Mouse (Mus musculus): ENCODE measurements around the gene Fbxo36. TPM values are rescaled to one million over a fixed set of nuclear protein-coding genes. Genes with fewer than 3 reads are reported as not detected.

The Fbxo36 gene
- polyA plus RNA-seq, 1 experiment from 2014 or later = 4.1 TPM

DNA sequence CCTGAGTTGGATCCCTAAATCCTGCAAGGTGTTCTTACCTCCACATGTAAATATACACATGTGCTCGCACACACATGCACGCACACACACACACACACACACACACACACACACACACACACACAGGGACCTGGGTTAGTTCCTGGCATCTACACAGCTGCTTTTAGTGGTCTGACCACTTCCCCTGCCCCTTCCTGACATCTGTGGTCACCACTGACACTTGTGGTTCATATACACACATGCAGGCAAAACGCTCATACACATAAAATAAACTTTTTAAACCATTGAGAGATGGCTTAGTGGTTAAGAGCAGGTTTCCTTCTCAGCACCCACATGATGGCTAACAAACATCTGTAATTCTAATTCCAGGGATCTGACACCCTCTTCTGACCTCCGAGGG is 75.4 kb downstream of the Fbxo36 start:
- in situ Hi-C loops (cut with MboI; ENCODE audit: low pct_unique_long_range_greater_than_20kb) = no loop called here
- no peak for TF ChIP-seq CTCF (IDR thresholded peaks at IDR 0.05)

DNA sequence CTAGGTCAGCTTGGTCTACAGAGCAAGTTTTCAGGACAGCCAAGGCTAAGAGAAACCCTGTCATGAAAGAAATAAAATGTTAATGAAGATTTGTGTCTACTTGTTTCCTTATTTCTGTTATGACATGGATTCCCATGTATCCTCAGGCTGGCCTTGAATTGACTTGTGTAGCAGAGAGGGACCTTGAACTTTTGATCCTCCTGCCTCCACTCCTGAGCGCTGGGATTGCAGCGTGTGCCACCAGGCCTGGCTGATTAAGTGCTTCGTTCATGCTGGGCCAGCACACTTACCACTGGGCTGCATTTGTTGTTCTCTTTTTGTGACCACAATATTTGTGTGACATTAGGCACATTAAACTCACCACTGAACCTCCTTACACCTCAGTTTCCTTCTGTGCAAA is 79.2 kb downstream of the Fbxo36 start:
- ATAC-seq = no peak
- no peak for TF ChIP-seq CTCF (IDR thresholded peaks at IDR 0.05)
- in situ Hi-C loops (cut with MboI; ENCODE audit: low pct_unique_long_range_greater_than_20kb) = no loop called here
- ChIA-PET CTCF (no interaction called here), POLR2A (no interaction called here)
- no peak for DNase-seq (ENCODE audit: low read depth, low spot score)
- H3K27me3 ChIP-seq = no peaks in the 10 kb centered on the region

More for the DNA sequence above, 75.4 kb downstream of the Fbxo36 start:
- H3K27me3 ChIP-seq = no peaks in the 10 kb centered on the region
- ATAC-seq = no peak
- POLR2A ChIA-PET = no interaction called here
- no peak for DNase-seq (ENCODE audit: low read depth, low spot score)
- CTCF ChIA-PET = no interaction called here

DNA sequence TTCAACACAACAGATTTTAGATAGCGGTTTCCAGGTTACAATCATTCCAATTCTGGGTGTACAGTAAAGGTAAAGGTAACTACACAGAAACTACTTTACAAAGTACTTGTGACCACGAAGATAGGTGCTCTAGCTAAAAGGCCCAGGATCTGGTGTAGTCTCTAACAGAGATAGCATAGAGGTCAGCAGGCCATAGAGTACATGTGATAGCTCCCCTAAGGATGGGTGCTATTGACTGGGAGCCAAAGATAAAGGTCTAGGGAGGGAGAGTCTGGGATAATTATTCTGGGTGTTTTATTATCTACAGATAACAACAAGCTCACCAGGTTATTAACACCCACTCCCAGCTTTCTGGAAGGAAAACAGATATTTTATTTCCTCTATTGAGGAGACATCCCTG is 83.8 kb downstream of the Fbxo36 start:
- in situ Hi-C loops (cut with MboI; ENCODE audit: low pct_unique_long_range_greater_than_20kb) = no loop called here
- ChIA-PET CTCF (no interaction called here), POLR2A (no interaction called here)
- no peaks in the 10 kb centered on the region for H3K27me3 ChIP-seq
- DNase-seq (ENCODE audit: low read depth, low spot score) (no peak), ATAC-seq (no peak)
- no peak for TF ChIP-seq CTCF (IDR thresholded peaks at IDR 0.05)

- ATAC-seq (no peak), DNase-seq (ENCODE audit: low read depth, low spot score) (no peak)
- POLR2A ChIA-PET = no interaction called here
- TF ChIP-seq CTCF (IDR thresholded peaks at IDR 0.05) = no peak
- H3K27me3 ChIP-seq = no peaks in the 10 kb centered on the region
- in situ Hi-C loops (cut with MboI; ENCODE audit: low pct_unique_long_range_greater_than_20kb) = no loop called here
- CTCF ChIA-PET = no interaction called here
Observed at GRCm38 (mm10) chr1:84924134-84924533, 84.5 kb downstream of the Fbxo36 start.

GRCm38 (mm10) chr1:84925599-84925998 is 86.0 kb downstream of the Fbxo36 start:
- TF ChIP-seq CTCF (IDR thresholded peaks at IDR 0.05) = no peak
- ATAC-seq (no peak), DNase-seq (ENCODE audit: low read depth, low spot score) (no peak)
- CTCF ChIA-PET = interaction anchor here (1.1 to 1.3 kb wide), 2 partner anchors 11 to 21 kb away, joined by 3 to 4 read pairs; no protein-coding TSS in a partner anchor
- H3K27me3 ChIP-seq = no peaks in the 10 kb centered on the region
- POLR2A ChIA-PET = no interaction called here
- in situ Hi-C loops (cut with MboI; ENCODE audit: low pct_unique_long_range_greater_than_20kb) = no loop called here

DNA sequence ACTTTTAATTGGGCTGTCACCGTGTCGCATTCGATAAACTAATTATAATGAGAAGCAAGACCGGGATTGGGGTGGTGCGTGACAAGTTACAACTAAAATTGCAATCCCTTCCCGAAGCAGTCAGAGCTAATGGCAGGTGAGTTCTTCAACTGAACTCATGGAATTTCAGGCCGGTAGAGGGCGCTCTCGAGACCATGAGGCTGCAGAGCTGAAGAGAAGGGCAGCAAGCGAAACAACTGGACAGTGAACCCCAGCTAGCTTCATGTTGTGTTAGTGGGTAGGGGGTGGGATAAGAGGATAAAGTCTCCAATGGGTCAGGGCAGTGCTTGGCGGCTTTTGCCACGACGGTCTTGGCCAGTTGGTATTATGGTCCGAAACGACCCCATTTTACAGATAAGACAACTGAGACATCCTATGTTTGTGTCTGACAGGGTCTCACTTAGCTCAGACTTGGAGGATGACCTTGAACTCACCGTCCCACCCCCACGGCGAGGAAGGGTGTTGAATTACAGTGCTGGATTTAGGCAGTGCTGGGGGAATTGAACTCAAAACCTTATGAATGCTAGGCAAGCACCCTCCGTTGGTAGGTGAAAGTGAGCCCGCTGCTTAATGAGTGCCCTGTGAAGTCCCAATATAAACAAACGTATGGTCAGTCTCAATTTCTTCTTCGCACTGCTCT is 94.0 kb downstream of the Fbxo36 start:
- no peak for ATAC-seq
- CTCF ChIA-PET = interaction anchor here (1.0 to 2.4 kb wide), 3 partner anchors 10 to 39 kb away, joined by 3 to 6 read pairs (median 3); no protein-coding TSS in a partner anchor
- POLR2A ChIA-PET = interaction anchor here (0.5 kb wide), 1 partner anchor 9 kb away, joined by 3 read pairs; no protein-coding TSS in a partner anchor
- DNase-seq (ENCODE audit: low read depth, low spot score) = no peak
- TF ChIP-seq CTCF (IDR thresholded peaks at IDR 0.05) = peak; percentile 63
- H3K27me3 ChIP-seq = peaks cover 11% of the 10 kb centered on the region
- in situ Hi-C loops (cut with MboI; ENCODE audit: low pct_unique_long_range_greater_than_20kb) = no loop called here

DNA sequence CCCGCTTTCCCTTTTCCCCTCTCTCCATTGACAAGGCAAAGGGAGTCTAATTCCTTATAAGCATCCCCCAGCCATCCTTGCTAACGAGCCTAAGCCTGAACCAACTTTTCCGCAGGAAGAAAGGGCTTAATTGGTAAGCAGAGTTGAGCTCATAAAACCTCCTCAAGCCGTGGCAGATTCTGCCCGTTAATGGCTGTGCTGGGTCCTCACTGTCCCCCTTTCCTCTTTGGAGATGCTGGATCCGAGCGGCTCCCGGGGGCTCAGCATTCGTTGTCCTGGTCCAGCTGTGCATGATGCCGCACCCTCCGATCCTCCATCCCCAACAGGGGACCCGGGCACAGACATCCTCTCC is 94.5 kb downstream of the Fbxo36 start:
- TF ChIP-seq CTCF (IDR thresholded peaks at IDR 0.05) = no peak

DNA sequence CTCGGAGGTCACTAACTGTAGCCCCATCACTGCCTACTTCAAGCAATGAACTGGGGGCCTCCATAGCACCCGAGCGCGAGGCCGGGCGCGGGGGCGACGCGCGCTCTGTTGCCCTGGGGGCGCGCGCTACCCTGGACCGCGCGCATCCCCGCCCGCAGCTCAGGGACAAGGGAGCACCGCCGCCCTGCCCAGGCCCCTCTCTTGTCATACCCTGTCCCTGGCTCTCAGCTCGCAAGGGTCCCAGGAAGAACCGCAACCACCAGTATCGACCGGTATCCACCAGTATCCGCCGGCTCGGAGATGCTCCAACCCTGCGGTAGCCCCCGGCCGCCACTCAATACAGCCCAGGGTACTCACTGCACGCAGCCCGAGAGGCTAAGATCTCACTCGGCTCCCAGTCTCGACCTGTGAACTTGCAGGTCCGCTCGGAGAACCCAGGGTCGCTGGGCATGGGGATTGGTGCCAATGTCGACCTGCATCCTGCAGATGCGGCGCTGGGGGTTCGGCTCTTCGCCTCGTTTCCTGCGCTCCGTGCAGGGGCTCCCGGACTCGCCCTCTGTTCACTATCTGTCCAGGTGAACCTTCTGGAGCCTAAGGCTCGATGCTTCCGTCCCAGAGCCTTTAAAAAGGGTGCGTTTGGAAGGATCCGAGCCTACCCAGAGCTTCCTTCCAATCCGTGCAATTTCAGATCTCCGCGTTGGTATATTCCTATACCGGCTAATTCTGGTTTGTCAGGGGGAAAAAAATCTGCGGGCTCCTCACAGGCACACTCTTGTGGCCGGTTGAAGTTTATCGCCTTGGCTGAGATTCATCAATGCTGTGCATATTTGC is 95.1 kb downstream of the Fbxo36 start, which contains the start of gene Slc16a14:
Gene Slc16a14, minus strand, starts transcription at position 632 of the 831 bp plus-strand sequence.
- in situ Hi-C loops (cut with MboI; ENCODE audit: low pct_unique_long_range_greater_than_20kb) = no loop called here
- DNase-seq (ENCODE audit: low read depth, low spot score) (no peak), ATAC-seq (peak; percentile 38)
- TF ChIP-seq CTCF (IDR thresholded peaks at IDR 0.05) = peak; percentile 27
- H3K27me3 ChIP-seq = peaks cover 11% of the 10 kb centered on the region
- ChIA-PET CTCF (interaction anchor here (2.4 kb wide), 1 partner anchor 37 kb away, joined by 6 read pairs; no protein-coding TSS in a partner anchor), POLR2A (no interaction called here)

More for the DNA sequence above, 94.5 kb downstream of the Fbxo36 start:
- in situ Hi-C loops (cut with MboI; ENCODE audit: low pct_unique_long_range_greater_than_20kb) = no loop called here
- ATAC-seq (no peak), DNase-seq (ENCODE audit: low read depth, low spot score) (no peak)
- ChIA-PET CTCF (interaction anchor here (1.0 to 2.4 kb wide), 3 partner anchors 10 to 39 kb away, joined by 3 to 6 read pairs (median 3); no protein-coding TSS in a partner anchor), POLR2A (no interaction called here)
- peaks cover 11% of the 10 kb centered on the region for H3K27me3 ChIP-seq

DNA sequence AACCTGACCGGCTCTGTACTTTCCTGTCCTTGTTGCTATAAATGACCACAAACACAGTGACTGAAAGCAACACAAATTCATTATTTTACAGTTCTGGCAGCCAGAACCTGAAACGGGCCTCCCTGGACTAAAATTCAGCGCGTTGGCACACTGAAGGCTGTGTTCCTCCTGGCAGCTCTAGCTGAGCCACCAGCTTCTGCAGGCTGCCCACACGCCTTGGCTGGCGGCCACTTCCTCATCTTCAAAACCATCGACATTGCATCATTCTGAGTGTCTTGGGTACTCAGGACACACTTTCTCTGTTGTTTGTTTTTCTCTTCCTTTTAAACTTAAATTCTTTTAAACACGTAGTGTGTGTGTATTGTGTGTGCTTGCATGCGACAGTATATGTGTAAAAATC is 96.0 kb downstream of the Fbxo36 start:
- ChIA-PET POLR2A (no interaction called here), CTCF (interaction anchor here (1.4 kb wide), 1 partner anchor 10 kb away, joined by 3 read pairs; no protein-coding TSS in a partner anchor)
- ATAC-seq (no peak), DNase-seq (ENCODE audit: low read depth, low spot score) (no peak)
- in situ Hi-C loops (cut with MboI; ENCODE audit: low pct_unique_long_range_greater_than_20kb) = no loop called here
- TF ChIP-seq CTCF (IDR thresholded peaks at IDR 0.05) = no peak
- peaks cover 11% of the 10 kb centered on the region for H3K27me3 ChIP-seq

GRCm38 (mm10) chr1:84936716-84937510 is 97.3 kb downstream of the Fbxo36 start:
- CTCF ChIA-PET = interaction anchor here (1.4 kb wide), 1 partner anchor 11 kb away, joined by 3 read pairs; no protein-coding TSS in a partner anchor
- ATAC-seq = no peak
- H3K27me3 ChIP-seq = peaks cover 8% of the 10 kb centered on the region
- in situ Hi-C loops (cut with MboI; ENCODE audit: low pct_unique_long_range_greater_than_20kb) = no loop called here
- no peak for DNase-seq (ENCODE audit: low read depth, low spot score)
- POLR2A ChIA-PET = no interaction called here
- no peak for TF ChIP-seq CTCF (IDR thresholded peaks at IDR 0.05)

All from Patski (cell line).